Mouse (Mus musculus): ENCODE data around the gene Atp6v0d1. TPM values are rescaled to one million over a fixed set of nuclear protein-coding genes. Genes with fewer than 3 reads are reported as not detected.

The Atp6v0d1 gene
- polyA plus RNA-seq, 1 experiment from 2014 or later: 193 TPM

DNA sequence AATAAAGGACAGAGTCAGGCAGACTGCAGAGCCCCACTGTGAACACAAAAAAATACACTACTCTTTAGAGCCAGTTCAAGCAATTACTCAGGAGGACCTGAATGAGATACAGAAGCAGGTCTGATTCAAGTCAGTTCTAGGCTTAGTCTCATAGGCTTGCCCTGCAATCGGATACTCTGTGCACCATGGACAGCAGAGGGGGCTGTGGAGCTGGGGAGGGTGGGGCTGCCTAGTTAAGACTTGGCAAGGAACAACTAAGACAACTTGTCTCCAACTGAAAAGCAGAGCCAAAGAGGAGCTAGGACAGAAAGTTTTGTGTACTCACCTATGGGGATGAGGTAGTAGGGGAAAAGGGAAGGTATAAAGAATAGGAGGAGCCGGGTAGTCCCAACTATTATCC is 34.1 kb downstream of the Atp6v0d1 start:
- Histone ChIP-seq H3K4me3 (no peak overlapping the region), H3K27me3 (no peaks in the 10 kb centered on the region), H3K36me3 (peaks cover 41% of the 10 kb centered on the region), H3K4me2 (replicated peaks) (no peak overlapping the region), H3K9me3 (no peaks in the 10 kb centered on the region), H3K9ac (replicated peaks) (no peak overlapping the region), H3K27ac (replicated peaks) (no peak overlapping the region), H3K4me1 (no peaks in the 10 kb centered on the region)
- 56% methylated on average over 2 of the region's 2 CpGs for WGBS
- ATAC-seq (replicated peaks): no peak

DNA sequence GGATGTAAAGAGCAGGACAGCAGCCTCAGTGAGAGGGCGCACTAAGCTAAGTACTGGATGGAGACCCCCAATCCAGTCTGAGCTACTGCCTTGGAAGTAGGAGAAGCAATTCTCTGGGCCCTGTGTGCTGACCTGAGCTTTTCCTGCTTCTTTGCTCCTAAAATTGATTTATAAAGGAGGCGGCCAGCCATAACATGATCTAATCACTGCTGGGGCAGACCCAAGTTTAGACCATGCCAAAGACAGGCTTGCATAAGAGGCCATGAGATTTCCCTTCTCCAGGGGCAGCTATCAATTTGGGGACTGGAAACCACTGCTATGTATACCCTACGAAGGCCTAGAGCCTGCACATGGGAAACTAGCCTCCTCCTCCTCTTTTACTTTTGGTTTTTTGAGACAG is 36.6 kb downstream of the Atp6v0d1 start:
- Histone ChIP-seq H3K27ac (replicated peaks) (no peak overlapping the region), H3K4me3 (no peak overlapping the region), H3K9ac (replicated peaks) (no peak overlapping the region), H3K9me3 (no peaks in the 10 kb centered on the region), H3K36me3 (peaks cover 44% of the 10 kb centered on the region), H3K4me2 (replicated peaks) (no peak overlapping the region), H3K27me3 (no peaks in the 10 kb centered on the region), H3K4me1 (no peaks in the 10 kb centered on the region)
- 82% methylated on average over 3 of the region's 3 CpGs for WGBS
- ATAC-seq (replicated peaks): no peak

GRCm38 (mm10) chr8:105528206-105528605 is 37.6 kb downstream of the Atp6v0d1 start:
- Histone ChIP-seq H3K9me3 (no peaks in the 10 kb centered on the region), H3K9ac (replicated peaks) (no peak overlapping the region), H3K27me3 (no peaks in the 10 kb centered on the region), H3K4me2 (replicated peaks) (no peak overlapping the region), H3K4me1 (no peaks in the 10 kb centered on the region), H3K36me3 (peaks cover 44% of the 10 kb centered on the region), H3K27ac (replicated peaks) (no peak overlapping the region), H3K4me3 (no peak overlapping the region)
- no peak for ATAC-seq (replicated peaks)
- WGBS: 100% methylated on average over 1 of the region's 1 CpGs

DNA sequence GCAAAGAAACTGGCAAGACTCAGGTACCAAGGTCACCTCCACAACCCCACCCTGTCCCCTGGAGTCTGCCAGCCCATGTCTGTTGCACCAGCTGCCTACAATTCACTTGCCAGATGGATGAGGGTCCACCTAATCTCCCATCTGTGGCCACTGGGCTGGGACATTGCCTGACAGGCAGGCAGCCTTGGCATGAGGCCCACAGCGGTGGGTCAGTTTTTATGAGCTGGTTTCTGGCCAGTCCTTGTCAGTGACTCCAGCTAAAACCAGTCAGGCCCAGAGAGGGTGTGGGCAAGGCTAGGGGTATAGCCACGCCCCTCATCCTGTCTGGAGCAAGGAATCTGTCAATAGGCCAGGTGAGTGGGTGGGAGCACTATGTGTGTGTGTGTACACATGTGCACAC is 38.7 kb downstream of the Atp6v0d1 start:
- Histone ChIP-seq H3K4me3 (no peak overlapping the region), H3K4me2 (replicated peaks) (no peak overlapping the region), H3K36me3 (peaks cover 48% of the 10 kb centered on the region), H3K27me3 (no peaks in the 10 kb centered on the region), H3K4me1 (no peaks in the 10 kb centered on the region), H3K9me3 (no peaks in the 10 kb centered on the region), H3K9ac (replicated peaks) (no peak overlapping the region), H3K27ac (replicated peaks) (no peak overlapping the region)
- ATAC-seq (replicated peaks): no peak
- WGBS: 95% methylated on average over 2 of the region's 2 CpGs

DNA sequence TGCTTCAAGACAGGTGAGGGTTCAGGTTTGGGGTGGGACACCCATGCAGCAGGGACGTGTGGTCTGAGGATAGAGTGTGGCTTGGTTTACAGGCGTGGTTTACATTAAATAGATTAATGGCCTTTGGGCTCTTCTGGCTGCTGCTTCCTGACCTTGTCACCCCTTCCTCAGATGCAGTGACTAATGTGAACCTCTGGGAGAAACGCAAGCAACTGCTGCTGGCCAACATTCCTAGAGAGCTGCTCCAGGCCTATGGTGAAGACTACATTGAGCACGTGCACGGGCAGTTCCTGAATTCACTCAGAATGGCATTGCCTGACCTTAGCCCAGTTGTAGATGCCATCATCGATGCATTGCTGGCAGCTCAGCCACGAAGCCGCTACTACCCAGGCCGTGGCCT is 43.0 kb downstream of the Atp6v0d1 start:
- peaks cover 25% of the 10 kb centered on the region for H3K36me3 ChIP-seq
- H3K4me3 ChIP-seq: no peak overlapping the region
- no peak overlapping the region for H3K27ac ChIP-seq (replicated peaks)
- H3K27me3 ChIP-seq: peaks cover 6% of the 10 kb centered on the region; the same call in 1 of the 2 replicates
- ATAC-seq (replicated peaks): no peak
- H3K4me1 ChIP-seq: peaks cover 12% of the 10 kb centered on the region
- no peak overlapping the region for H3K4me2 ChIP-seq (replicated peaks)
- no peaks in the 10 kb centered on the region for H3K9me3 ChIP-seq
- 94% methylated on average over 9 of the region's 9 CpGs for WGBS
- H3K9ac ChIP-seq (replicated peaks): no peak overlapping the region

GRCm38 (mm10) chr8:105521995-105522769 is 43.7 kb downstream of the Atp6v0d1 start:
- Histone ChIP-seq H3K9me3 (no peaks in the 10 kb centered on the region), H3K27me3 (peaks cover 12% of the 10 kb centered on the region), H3K27ac (replicated peaks) (no peak overlapping the region), H3K36me3 (peaks cover 23% of the 10 kb centered on the region), H3K4me2 (replicated peaks) (no peak overlapping the region), H3K4me1 (peaks cover 12% of the 10 kb centered on the region), H3K4me3 (no peak overlapping the region), H3K9ac (replicated peaks) (no peak overlapping the region)
- WGBS: 88% methylated on average over 21 of the region's 21 CpGs
- no peak for ATAC-seq (replicated peaks)

DNA sequence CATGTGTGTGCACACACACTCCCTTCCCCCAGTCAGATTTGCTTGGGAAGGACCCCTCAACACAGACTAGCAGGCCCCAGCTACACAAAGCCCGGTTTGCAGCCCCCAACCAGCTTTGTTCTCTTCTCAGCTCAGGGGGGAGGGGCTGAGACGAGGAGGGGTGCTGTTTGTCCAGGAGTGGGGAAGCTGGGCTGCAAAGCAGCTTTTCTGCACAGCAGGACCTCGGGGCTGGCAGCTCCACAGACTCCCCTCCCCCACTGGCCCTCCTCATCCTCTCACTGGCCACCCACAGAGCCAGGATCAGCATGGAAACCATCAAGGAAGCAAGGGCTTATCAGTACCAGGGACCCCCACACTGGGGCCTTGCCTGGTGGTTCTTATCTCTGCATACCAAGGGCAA is 44.8 kb downstream of the Atp6v0d1 start:
- Histone ChIP-seq H3K9ac (replicated peaks) (no peak overlapping the region), H3K4me2 (replicated peaks) (no peak overlapping the region), H3K9me3 (no peaks in the 10 kb centered on the region), H3K36me3 (peaks cover 18% of the 10 kb centered on the region), H3K4me3 (no peak overlapping the region), H3K4me1 (peaks cover 15% of the 10 kb centered on the region), H3K27me3 (peaks cover 14% of the 10 kb centered on the region), H3K27ac (replicated peaks) (no peak overlapping the region)
- ATAC-seq (replicated peaks): no peak
- WGBS: 0% methylated on average over 3 of the region's 3 CpGs

DNA sequence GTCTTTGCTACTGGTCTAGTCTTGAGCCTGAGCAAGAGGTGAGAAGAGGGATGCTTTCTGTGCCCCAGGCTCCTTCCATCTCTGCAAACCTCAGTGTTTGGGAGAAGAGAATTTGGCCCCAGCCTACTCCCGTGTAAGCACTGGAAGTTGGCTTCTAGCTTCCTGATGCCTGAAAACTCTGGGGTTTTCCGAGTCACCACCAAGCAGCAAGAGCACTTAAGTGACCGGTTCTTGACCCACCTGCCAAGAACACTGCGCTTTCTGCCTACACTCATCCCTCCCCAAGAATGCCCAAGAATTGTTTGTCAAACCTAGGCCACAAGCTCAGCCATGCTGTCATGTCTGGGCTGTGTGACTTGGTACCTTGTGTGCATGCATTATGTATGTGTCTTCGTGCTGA is 45.3 kb downstream of the Atp6v0d1 start:
- H3K4me2 ChIP-seq (replicated peaks): no peak overlapping the region
- peaks cover 16% of the 10 kb centered on the region for H3K4me1 ChIP-seq
- H3K9me3 ChIP-seq: no peaks in the 10 kb centered on the region
- H3K27me3 ChIP-seq: peaks cover 14% of the 10 kb centered on the region
- H3K27ac ChIP-seq (replicated peaks): no peak overlapping the region
- ATAC-seq (replicated peaks): no peak
- 29% methylated on average over 5 of the region's 5 CpGs for WGBS
- H3K9ac ChIP-seq (replicated peaks): no peak overlapping the region
- no peak overlapping the region for H3K4me3 ChIP-seq
- H3K36me3 ChIP-seq: peaks cover 18% of the 10 kb centered on the region

GRCm38 (mm10) chr8:105519591-105519990 is 46.3 kb downstream of the Atp6v0d1 start:
- Histone ChIP-seq H3K4me2 (replicated peaks) (no peak overlapping the region), H3K9ac (replicated peaks) (no peak overlapping the region), H3K4me1 (peaks cover 16% of the 10 kb centered on the region), H3K27me3 (peaks cover 14% of the 10 kb centered on the region), H3K36me3 (peaks cover 9% of the 10 kb centered on the region; the same call in 1 of the 2 replicates), H3K27ac (replicated peaks) (no peak overlapping the region), H3K4me3 (no peak overlapping the region), H3K9me3 (no peaks in the 10 kb centered on the region)
- 11% methylated on average over 2 of the region's 2 CpGs for WGBS
- ATAC-seq (replicated peaks): no peak

DNA sequence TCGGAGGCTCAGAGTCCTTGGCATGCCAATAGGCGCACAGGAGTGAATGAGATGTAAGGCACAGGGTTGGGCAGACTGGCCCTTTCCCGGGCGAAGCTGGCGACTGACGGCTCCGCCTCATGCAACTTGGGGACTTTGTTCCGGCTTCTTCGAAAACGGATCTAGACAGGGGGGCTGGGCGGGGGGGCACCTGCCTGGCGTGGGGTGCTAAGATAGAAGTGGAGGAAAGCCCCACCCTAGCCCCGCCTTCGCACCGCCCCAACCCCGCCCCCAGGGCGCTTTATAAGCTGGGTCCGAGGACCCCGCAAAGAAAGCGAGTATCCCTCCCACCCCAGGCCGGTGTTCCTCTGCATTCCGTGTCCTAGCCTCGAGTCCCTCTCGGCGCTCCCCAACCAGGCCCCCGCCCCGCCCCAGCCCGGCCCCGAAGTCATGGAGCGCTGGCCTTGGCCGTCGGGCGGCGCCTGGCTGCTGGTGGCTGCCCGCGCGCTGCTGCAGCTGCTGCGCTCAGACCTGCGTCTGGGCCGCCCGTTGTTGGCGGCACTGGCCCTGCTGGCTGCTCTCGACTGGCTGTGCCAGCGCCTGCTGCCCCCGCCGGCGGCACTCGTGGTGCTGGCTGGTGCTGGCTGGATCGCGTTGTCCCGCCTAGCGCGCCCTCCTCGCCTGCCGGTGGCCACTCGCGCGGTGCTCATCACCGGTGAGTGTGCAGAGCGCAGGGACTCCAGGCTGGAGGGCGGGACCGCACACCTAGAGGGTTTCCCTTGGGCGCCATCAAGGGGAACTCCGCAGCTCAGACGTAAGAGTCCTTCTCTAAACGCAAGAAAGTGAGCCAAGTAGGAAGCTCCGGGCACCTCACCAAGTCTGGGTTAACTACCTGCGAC is 47.2 kb downstream of the Atp6v0d1 start, which contains the start of gene Hsd11b2:
Hsd11b2 (plus strand) TSS at position 320 of the 878 bp plus-strand sequence.
- no peak within 1 kb of the TSS for H3K27ac ChIP-seq (replicated peaks)
- H3K4me3 ChIP-seq: peak within 1 kb of the TSS; percentile 47
- peak within 1 kb of the TSS; percentile 45 for H3K9ac ChIP-seq (replicated peaks)
- H3K36me3 ChIP-seq: peaks cover 6% of the 10 kb centered on the region; the same call in 1 of the 2 replicates
- peaks cover 14% of the 10 kb centered on the region for H3K27me3 ChIP-seq
- under 1% methylated on average over 68 of the region's 68 CpGs for WGBS
- no peaks in the 10 kb centered on the region for H3K9me3 ChIP-seq
- H3K4me1 ChIP-seq: peaks cover 16% of the 10 kb centered on the region
- peak within 1 kb of the TSS; percentile 91 for H3K4me2 ChIP-seq (replicated peaks)
- peak; percentile 68 for ATAC-seq (replicated peaks)

DNA sequence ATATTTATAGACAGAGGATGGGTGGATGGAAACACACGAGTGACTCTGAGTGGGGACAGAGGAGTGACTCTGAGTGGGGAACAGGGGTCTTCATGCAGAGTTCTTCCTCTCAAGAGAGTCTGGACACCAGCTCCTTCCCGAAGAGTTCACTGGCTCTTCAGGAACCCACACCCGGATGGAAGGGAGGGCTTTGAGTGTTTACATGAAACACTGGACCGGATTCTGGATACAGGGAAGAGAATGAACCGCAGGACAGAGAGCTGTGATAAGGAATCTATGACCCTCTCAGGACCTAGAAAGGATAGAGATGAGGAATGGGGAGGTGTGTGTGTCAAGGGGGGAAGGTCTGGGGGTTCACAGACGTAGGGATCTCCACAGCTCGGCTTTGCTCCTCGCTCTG is 48.5 kb downstream of the Atp6v0d1 start:
- ATAC-seq (replicated peaks): no peak
- 41% methylated on average over 8 of the region's 8 CpGs for WGBS
- Histone ChIP-seq H3K36me3 (no peaks in the 10 kb centered on the region; the same call in 1 of the 2 replicates), H3K27me3 (peaks cover 14% of the 10 kb centered on the region), H3K9me3 (no peaks in the 10 kb centered on the region), H3K4me1 (peaks cover 16% of the 10 kb centered on the region), H3K27ac (replicated peaks) (no peak overlapping the region), H3K4me2 (replicated peaks) (no peak overlapping the region), H3K4me3 (no peak overlapping the region), H3K9ac (replicated peaks) (no peak overlapping the region)

- Histone ChIP-seq H3K4me2 (replicated peaks) (peak overlapping the region; percentile 40), H3K27ac (replicated peaks) (no peak overlapping the region), H3K4me1 (peaks cover 16% of the 10 kb centered on the region), H3K36me3 (no peaks in the 10 kb centered on the region), H3K4me3 (no peak overlapping the region), H3K9ac (replicated peaks) (no peak overlapping the region), H3K27me3 (peaks cover 14% of the 10 kb centered on the region), H3K9me3 (no peaks in the 10 kb centered on the region)
- 11% methylated on average over 12 of the region's 12 CpGs for WGBS
- peak; percentile 42 for ATAC-seq (replicated peaks)
These were observed 49.7 kb downstream of the Atp6v0d1 start for GRCm38 (mm10) chr8:105516018-105516645.
